Mouse (Mus musculus): ENCODE data around the gene D17H6S53E. TPM values are rescaled to one million over a fixed set of nuclear protein-coding genes. Genes with fewer than 3 reads are reported as not detected.

D17H6S53E gene
- polyA plus RNA-seq, 1 experiment from 2014 or later = 8.7 TPM

- Histone ChIP-seq H3K36me3 (peaks cover 36% of the 10 kb centered on the region), H3K4me3 (peak overlapping the region; percentile 100), H3K4me2 (peak overlapping the region; percentile 99), H3K4me1 (peaks cover 39% of the 10 kb centered on the region), H3K27ac (replicated peaks) (peak overlapping the region; percentile 99), H3K27me3 (replicated peaks) (no peaks in the 10 kb centered on the region), H3K9ac (peak overlapping the region; percentile 100), H3K9me3 (no peaks in the 10 kb centered on the region)
- under 1% methylated on average over 28 of the region's 28 CpGs for WGBS
- no peak; the same call in 1 of the 2 replicates for ATAC-seq (ENCODE audit: extremely low read depth, insufficient number of reproducible peaks, low FRiP score, low TSS enrichment)
These were observed 38.0 kb downstream of the D17H6S53E start for GRCm38 (mm10) chr17:35164218-35164567.

- Histone ChIP-seq H3K4me2 (peak within 1 kb of the TSS; percentile 99), H3K9ac (peak within 1 kb of the TSS; percentile 100), H3K9me3 (no peaks in the 10 kb centered on the region), H3K27me3 (replicated peaks) (no peaks in the 10 kb centered on the region), H3K36me3 (peaks cover 29% of the 10 kb centered on the region), H3K4me3 (peak within 1 kb of the TSS; percentile 100), H3K27ac (replicated peaks) (peak within 1 kb of the TSS; percentile 99), H3K4me1 (peaks cover 39% of the 10 kb centered on the region)
- ATAC-seq (ENCODE audit: extremely low read depth, insufficient number of reproducible peaks, low FRiP score, low TSS enrichment) = peak; percentile 96
- WGBS = under 1% methylated on average over 44 of the region's 89 CpGs
These were observed 38.6 kb downstream of the D17H6S53E start, which contains the start of gene Prrc2a for GRCm38 (mm10) chr17:35164568-35165450. Gene Prrc2a (minus strand): TSS chr17:35164897.

GRCm38 (mm10) chr17:35165451-35166155, 39.4 kb downstream of the D17H6S53E start:
- Histone ChIP-seq H3K4me2 (peak overlapping the region; percentile 72), H3K4me1 (peaks cover 39% of the 10 kb centered on the region), H3K4me3 (peak overlapping the region; percentile 100), H3K27me3 (replicated peaks) (no peaks in the 10 kb centered on the region), H3K9ac (peak overlapping the region; percentile 78), H3K36me3 (peaks cover 21% of the 10 kb centered on the region), H3K27ac (replicated peaks) (peak overlapping the region; percentile 99), H3K9me3 (no peaks in the 10 kb centered on the region)
- ATAC-seq (ENCODE audit: extremely low read depth, insufficient number of reproducible peaks, low FRiP score, low TSS enrichment) = no peak
- 26% methylated on average over 12 of the region's 12 CpGs for WGBS

GRCm38 (mm10) chr17:35166352-35167035, 40.3 kb downstream of the D17H6S53E start:
- ATAC-seq (ENCODE audit: extremely low read depth, insufficient number of reproducible peaks, low FRiP score, low TSS enrichment) = no peak
- peaks cover 12% of the 10 kb centered on the region for H3K36me3 ChIP-seq
- peak overlapping the region; percentile 100 for H3K4me3 ChIP-seq
- H3K9ac ChIP-seq = peak overlapping the region; percentile 77
- 69% methylated on average over 8 of the region's 8 CpGs for WGBS
- H3K4me1 ChIP-seq = peaks cover 34% of the 10 kb centered on the region
- no peaks in the 10 kb centered on the region for H3K9me3 ChIP-seq
- peak overlapping the region; percentile 72 for H3K4me2 ChIP-seq
- no peaks in the 10 kb centered on the region for H3K27me3 ChIP-seq (replicated peaks)
- H3K27ac ChIP-seq (replicated peaks) = peak overlapping the region; percentile 99

GRCm38 (mm10) chr17:35167794-35168193, 41.6 kb downstream of the D17H6S53E start:
- H3K9me3 ChIP-seq = no peaks in the 10 kb centered on the region
- no peak overlapping the region for H3K9ac ChIP-seq
- no peak for ATAC-seq (ENCODE audit: extremely low read depth, insufficient number of reproducible peaks, low FRiP score, low TSS enrichment)
- WGBS = 80% methylated on average over 7 of the region's 7 CpGs
- H3K36me3 ChIP-seq = no peaks in the 10 kb centered on the region
- no peak overlapping the region for H3K4me2 ChIP-seq
- no peak overlapping the region for H3K27ac ChIP-seq (replicated peaks)
- H3K4me3 ChIP-seq = no peak overlapping the region
- H3K4me1 ChIP-seq = peaks cover 21% of the 10 kb centered on the region
- no peaks in the 10 kb centered on the region; the same call in 1 of the 2 replicates for H3K27me3 ChIP-seq (replicated peaks)

GRCm38 (mm10) chr17:35168541-35169207, 42.5 kb downstream of the D17H6S53E start:
- Histone ChIP-seq H3K36me3 (no peaks in the 10 kb centered on the region), H3K9me3 (no peaks in the 10 kb centered on the region), H3K27me3 (replicated peaks) (no peaks in the 10 kb centered on the region; the same call in 1 of the 2 replicates), H3K4me2 (no peak overlapping the region), H3K27ac (replicated peaks) (no peak overlapping the region), H3K4me3 (no peak overlapping the region), H3K9ac (0 out of 2 replicates have a peak overlapping the region, but pooled peaks have one; percentile 52), H3K4me1 (peaks cover 13% of the 10 kb centered on the region)
- ATAC-seq (ENCODE audit: extremely low read depth, insufficient number of reproducible peaks, low FRiP score, low TSS enrichment) = no peak
- 14% methylated on average over 4 of the region's 4 CpGs for WGBS

- H3K27ac ChIP-seq (replicated peaks) = no peak overlapping the region
- peaks cover 4% of the 10 kb centered on the region; the same call in 1 of the 2 replicates for H3K27me3 ChIP-seq (replicated peaks)
- H3K9me3 ChIP-seq = no peaks in the 10 kb centered on the region
- WGBS = 52% methylated on average over 11 of the region's 11 CpGs
- no peak overlapping the region for H3K9ac ChIP-seq
- no peaks in the 10 kb centered on the region for H3K36me3 ChIP-seq
- H3K4me2 ChIP-seq = no peak overlapping the region
- H3K4me1 ChIP-seq = 0 out of 2 replicates have a peak, but pooled peaks cover 4% of the 10 kb centered on the region
- no peak for ATAC-seq (ENCODE audit: extremely low read depth, insufficient number of reproducible peaks, low FRiP score, low TSS enrichment)
- no peak overlapping the region for H3K4me3 ChIP-seq
These were observed 46.5 kb downstream of the D17H6S53E start for GRCm38 (mm10) chr17:35172445-35173234.

- no peak overlapping the region for H3K27ac ChIP-seq (replicated peaks)
- WGBS = 57% methylated on average over 3 of the region's 3 CpGs
These were observed 47.2 kb downstream of the D17H6S53E start for GRCm38 (mm10) chr17:35173329-35173728.

GRCm38 (mm10) chr17:35174201-35174977, 48.2 kb downstream of the D17H6S53E start:
- H3K27ac ChIP-seq (replicated peaks) = no peak overlapping the region
- no peak overlapping the region for H3K4me3 ChIP-seq
- no peak overlapping the region for H3K9ac ChIP-seq
- H3K27me3 ChIP-seq (replicated peaks) = peaks cover 4% of the 10 kb centered on the region; the same call in 1 of the 2 replicates
- H3K9me3 ChIP-seq = no peaks in the 10 kb centered on the region
- H3K4me1 ChIP-seq = 0 out of 2 replicates have a peak, but pooled peaks cover 4% of the 10 kb centered on the region
- WGBS = 59% methylated on average over 8 of the region's 8 CpGs
- H3K36me3 ChIP-seq = no peaks in the 10 kb centered on the region
- no peak for ATAC-seq (ENCODE audit: extremely low read depth, insufficient number of reproducible peaks, low FRiP score, low TSS enrichment)
- no peak overlapping the region for H3K4me2 ChIP-seq

More at GRCm38 (mm10) chr17:35173329-35173728, 47.2 kb downstream of the D17H6S53E start:
- Histone ChIP-seq H3K4me2 (no peak overlapping the region), H3K4me3 (no peak overlapping the region), H3K36me3 (no peaks in the 10 kb centered on the region), H3K4me1 (0 out of 2 replicates have a peak, but pooled peaks cover 4% of the 10 kb centered on the region), H3K27me3 (replicated peaks) (peaks cover 4% of the 10 kb centered on the region; the same call in 1 of the 2 replicates), H3K9me3 (no peaks in the 10 kb centered on the region), H3K9ac (no peak overlapping the region)
- ATAC-seq (ENCODE audit: extremely low read depth, insufficient number of reproducible peaks, low FRiP score, low TSS enrichment) = no peak
